Mouse (Mus musculus) brown adipose tissue, adult 24 weeks (tissue): ENCODE measurements around the gene Usp30. TPM values are rescaled to one million over a fixed set of nuclear protein-coding genes. Genes with fewer than 3 reads are reported as not detected.

Experiments
- polyA plus RNA-seq: library from polyadenylated mRNA; stranded (reverse); fragments of >200 nt; gene quantifications from 2 replicates; pipeline ENCODE4 v1.2.4, GENCODE M21; 2012; ENCODE audit not compliant: missing spikeins, insufficient read depth, insufficient read length

The Usp30 gene
- polyA plus RNA-seq, 1 experiment: 6.4 TPM

Other genes starting within 250 kb of the Usp30 start
- gene Selplg, start 232.8 kb upstream of the Usp30 start, polyA plus RNA-seq: 5.5 and 6.0 TPM in 2 replicates
- 12.6 and 19.9 TPM in 2 replicates for gene Coro1c, start 156.7 kb upstream of the Usp30 start, polyA plus RNA-seq
- 6.2 and 11.7 TPM in 2 replicates for gene Ssh1, start 71.6 kb upstream of the Usp30 start, polyA plus RNA-seq
- gene Dao, start 61.8 kb upstream of the Usp30 start, polyA plus RNA-seq: not detected in 2 replicates
- gene Svop, start 26.1 kb downstream of the Usp30 start, polyA plus RNA-seq: not detected in 2 replicates
- gene Alkbh2, start 62.8 kb downstream of the Usp30 start, polyA plus RNA-seq: 4.3 and 5.6 TPM in 2 replicates
- 4.4 and 5.2 TPM in 2 replicates for gene Ung, start 64.9 kb downstream of the Usp30 start, polyA plus RNA-seq
- 235 and 250 TPM in 2 replicates for gene Acacb, start 81.1 kb downstream of the Usp30 start, polyA plus RNA-seq
- not detected in 2 replicates for gene Foxn4, start 208.3 kb downstream of the Usp30 start, polyA plus RNA-seq
- not detected in 2 replicates for gene Myo1h, start 223.7 kb downstream of the Usp30 start, polyA plus RNA-seq